Mouse (Mus musculus) liver, embryonic 14.5 days (tissue): ENCODE measurements at regions not wholly inside any gene's neighbourhood (a gene's known extent, or its start where the extent isn't known, plus 50 kb on each side); places are given as distances from the start of the nearest gene placed in this dataset.

Experiments
- ATAC-seq: fragments of 200-750 bp; cut with Nextera tagmentation; 2 replicates; pipeline ENCODE4 v1.8.0; 2017; ENCODE audit warnings: moderate number of reproducible peaks, mild to moderate bottlenecking, moderate library complexity; ENCODE audit not compliant: insufficient read depth
- DNase-seq, 3 experiments: peaks; one replicate each; pipeline ENCODE4 v3.0.0-alpha.2; 2012 to 2013; ENCODE audit warnings: low read depth in 3 of 3, low spot score in 3 of 3
- H3K27ac ChIP-seq: fragments of 300-500 bp; sonication (generic); 2 replicates; pipeline ENCODE4 v1.5.1; 2014; ENCODE audit warnings: moderate library complexity, mild to moderate bottlenecking, control low read depth, inconsistent platforms
- H3K27me3 ChIP-seq: fragments of 300-500 bp; sonication (generic); 2 replicates; pipeline ENCODE4 v1.6.1; 2014; ENCODE audit warnings: mild to moderate bottlenecking, low read length, moderate library complexity; ENCODE audit not compliant: control insufficient read depth, insufficient read depth
- H3K36me3 ChIP-seq: fragments of 300-500 bp; sonication (generic); replicated peaks from 2 replicates; pipeline ENCODE4 v1.6.1; 2014; ENCODE audit warnings: low read depth; ENCODE audit not compliant: control insufficient read depth, insufficient read depth
- H3K4me1 ChIP-seq, 2 experiments: fragments of 200-500 bp in 1 of 2; fragments of 300-500 bp in 1 of 2; sonication (generic) in 1 of 2; replicated peaks; 2 replicates each; pipeline ENCODE4 v1.6.1; 2012 to 2014; ENCODE audit warnings: antibody characterized with exemption in 1 of 2, inconsistent platforms in 1 of 2, low read length in 1 of 2; ENCODE audit not compliant: control insufficient read depth in 2 of 2, insufficient read depth in 2 of 2
- H3K4me2 ChIP-seq: fragments of 300-500 bp; sonication (generic); 2 replicates; pipeline ENCODE4 v1.6.1; 2014; ENCODE audit warnings: low read depth, mild to moderate bottlenecking, control low read depth, moderate library complexity
- H3K4me3 ChIP-seq, 2 experiments: fragments of 200-500 bp in 1 of 2; fragments of 300-500 bp in 1 of 2; sonication (generic) in 1 of 2; 2 replicates each; pipeline ENCODE4 v1.5.1; 2012 to 2014; ENCODE audit warnings: low read depth in 2 of 2, low read length in 2 of 2, mild to moderate bottlenecking in 2 of 2, control low read depth in 1 of 2, inconsistent platforms in 1 of 2, moderate library complexity in 1 of 2; ENCODE audit not compliant: insufficient read depth in 1 of 2
- H3K9ac ChIP-seq: fragments of 300-500 bp; sonication (generic); replicated peaks from 2 replicates; pipeline ENCODE4 v1.6.1; 2014; ENCODE audit warnings: mild to moderate bottlenecking, control low read depth, moderate library complexity
- H3K9me3 ChIP-seq: fragments of 300-500 bp; sonication (generic); 2 replicates; pipeline ENCODE4 v1.6.1; 2016; ENCODE audit warnings: low read length, mixed read lengths; ENCODE audit not compliant: control insufficient read depth
- CTCF ChIP-seq: IDR thresholded peaks from 2 replicates; pipeline ENCODE4 v1.5.1; 2016; ENCODE audit warnings: antibody characterized with exemption, low read depth, control low read depth
- EP300 ChIP-seq: IDR thresholded peaks from 2 replicates; pipeline ENCODE4 v1.6.1; 2016; ENCODE audit warnings: antibody characterized with exemption, low read depth
- WGBS: fragments of 180-500 bp; shearing (Covaris S2); extraction: QIAGEN DNeasy Blood & Tissue Kit; methylation state at CpG from one replicate; pipeline ENCODE4 v1.1.7; 2014; ENCODE audit not compliant: insufficient replicate concordance; 5-methylcytosine and 5-hydroxymethylcytosine counted together

GRCm38 (mm10) chr2:11044727-11045274 lies 127.1 kb upstream of the Prkcq start:
- ATAC-seq (no peak), DNase-seq (no peak)
- no peaks in the 10 kb centered on the region for H3K9me3 ChIP-seq
- H3K4me1 ChIP-seq, result no peaks in the 10 kb centered on the region
- no peaks in the 10 kb centered on the region for H3K36me3 ChIP-seq
- whole genome bisulfite sequencing, result 61% methylated on average over 3 of the region's 3 CpGs
- H3K4me2 ChIP-seq, result no peak overlapping the region
- no peak for TF ChIP-seq CTCF
- TF ChIP-seq EP300, result no peak
- no peak overlapping the region for H3K27ac ChIP-seq
- no peak overlapping the region for H3K4me3 ChIP-seq
- no peak overlapping the region for H3K9ac ChIP-seq
- H3K27me3 ChIP-seq, result no peaks in the 10 kb centered on the region

- no peak overlapping the region for H3K4me3 ChIP-seq
- H3K4me2 ChIP-seq, result no peak overlapping the region
- DNase-seq, result no peak
- no peaks in the 10 kb centered on the region for H3K36me3 ChIP-seq
- H3K4me1 ChIP-seq, result no peaks in the 10 kb centered on the region
- H3K27me3 ChIP-seq, result no peaks in the 10 kb centered on the region
- ATAC-seq, result no peak
- 59% methylated on average over 7 of the region's 7 CpGs for WGBS
- no peaks in the 10 kb centered on the region for H3K9me3 ChIP-seq
- no peak overlapping the region for H3K9ac ChIP-seq
- no peak overlapping the region for H3K27ac ChIP-seq
- no peak for TF ChIP-seq EP300
- TF ChIP-seq CTCF, result no peak
Measured at GRCm38 (mm10) chr2:11051621-11052020, 120.3 kb upstream of the Prkcq start.

GRCm38 (mm10) chr2:11059731-11060425 lies 112.0 kb upstream of the Prkcq start:
- H3K4me1 ChIP-seq, result no peaks in the 10 kb centered on the region
- no peaks in the 10 kb centered on the region for H3K9me3 ChIP-seq
- no peaks in the 10 kb centered on the region for H3K36me3 ChIP-seq
- TF ChIP-seq EP300, result no peak
- TF ChIP-seq CTCF, result peak; percentile 45
- ATAC-seq (no peak), DNase-seq (peak in 1 of 3 experiments; percentile 3)
- WGBS, result 22% methylated on average over 9 of the region's 9 CpGs
- H3K9ac ChIP-seq, result no peak overlapping the region
- H3K4me2 ChIP-seq, result no peak overlapping the region
- H3K27me3 ChIP-seq, result no peaks in the 10 kb centered on the region
- H3K27ac ChIP-seq, result no peak overlapping the region
- H3K4me3 ChIP-seq, result no peak overlapping the region

- DNase-seq (no peak), ATAC-seq (no peak)
- no peak overlapping the region for H3K4me3 ChIP-seq
- no peak overlapping the region for H3K4me2 ChIP-seq
- H3K36me3 ChIP-seq, result no peaks in the 10 kb centered on the region
- WGBS, result 66% methylated on average over 4 of the region's 4 CpGs
- no peaks in the 10 kb centered on the region for H3K9me3 ChIP-seq
- no peak overlapping the region for H3K27ac ChIP-seq
- H3K9ac ChIP-seq, result no peak overlapping the region
- no peak for TF ChIP-seq EP300
- no peak for TF ChIP-seq CTCF
- H3K27me3 ChIP-seq, result no peaks in the 10 kb centered on the region
- no peaks in the 10 kb centered on the region for H3K4me1 ChIP-seq
Measured at GRCm38 (mm10) chr2:11067384-11067783, 104.5 kb upstream of the Prkcq start.

GRCm38 (mm10) chr2:11083536-11083935 lies 88.4 kb upstream of the Prkcq start:
- ATAC-seq (no peak), DNase-seq (no peak)
- H3K27ac ChIP-seq, result no peak overlapping the region
- no peaks in the 10 kb centered on the region for H3K9me3 ChIP-seq
- H3K4me3 ChIP-seq, result no peak overlapping the region
- H3K9ac ChIP-seq, result no peak overlapping the region
- no peaks in the 10 kb centered on the region for H3K4me1 ChIP-seq
- WGBS, result 53% methylated on average over 3 of the region's 3 CpGs
- no peak overlapping the region for H3K4me2 ChIP-seq
- no peak for TF ChIP-seq EP300
- no peak for TF ChIP-seq CTCF
- H3K36me3 ChIP-seq, result no peaks in the 10 kb centered on the region
- no peaks in the 10 kb centered on the region for H3K27me3 ChIP-seq
